Mouse (Mus musculus) forelimb bud, embryonic 11.5 days (tissue): ENCODE measurements at regions not wholly inside any gene's neighbourhood (a gene's known extent, or its start where the extent isn't known, plus 50 kb on each side); places are given as distances from the start of the nearest gene placed in this dataset.

Experiments used
- DNase-seq: peaks from one replicate; pipeline ENCODE4 v3.0.0-alpha.2; 2012; ENCODE audit warnings: low read depth, low spot score

- no peak for DNase-seq
Measured at GRCm38 (mm10) chr16:78156876-78157232, 144.4 kb upstream of the Cxadr start.

DNA sequence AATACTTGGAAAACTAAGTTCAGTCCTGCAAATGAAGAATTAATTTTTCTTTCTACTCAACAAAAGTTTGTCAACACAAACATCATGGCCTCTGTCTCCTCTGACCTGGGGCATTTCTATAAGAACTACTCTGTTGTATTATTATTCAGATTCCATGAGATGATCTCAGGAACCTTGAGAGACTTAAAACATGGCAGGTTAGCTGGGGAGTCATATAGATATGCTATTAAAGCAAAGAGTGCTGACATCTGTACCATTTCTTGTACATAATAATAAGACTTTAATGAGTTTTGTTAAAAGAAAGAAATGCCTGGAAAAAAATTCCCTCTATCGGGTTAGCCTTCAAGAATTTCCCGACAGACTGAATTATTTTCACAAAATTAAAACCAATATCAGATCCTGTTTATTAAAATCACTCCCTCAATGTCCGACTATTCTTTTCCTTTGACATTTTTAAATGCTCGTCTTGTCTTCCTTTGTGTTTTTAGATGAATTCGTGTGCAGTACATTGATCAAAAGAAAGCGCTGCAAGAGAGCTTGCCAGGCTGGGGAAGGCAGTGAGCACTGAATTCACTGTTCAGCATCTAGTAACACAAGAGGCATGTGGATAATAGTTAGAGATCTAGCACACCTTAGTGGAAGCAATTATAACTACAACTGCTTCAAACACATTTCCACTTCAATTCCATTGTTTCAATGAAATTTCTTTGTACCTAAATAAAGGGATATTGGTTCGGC is 145.0 kb upstream of the Cxadr start:
- peak; percentile 57 for DNase-seq

GRCm38 (mm10) chr16:78153899-78154605 is 147.2 kb upstream of the Cxadr start:
- no peak for DNase-seq

DNA sequence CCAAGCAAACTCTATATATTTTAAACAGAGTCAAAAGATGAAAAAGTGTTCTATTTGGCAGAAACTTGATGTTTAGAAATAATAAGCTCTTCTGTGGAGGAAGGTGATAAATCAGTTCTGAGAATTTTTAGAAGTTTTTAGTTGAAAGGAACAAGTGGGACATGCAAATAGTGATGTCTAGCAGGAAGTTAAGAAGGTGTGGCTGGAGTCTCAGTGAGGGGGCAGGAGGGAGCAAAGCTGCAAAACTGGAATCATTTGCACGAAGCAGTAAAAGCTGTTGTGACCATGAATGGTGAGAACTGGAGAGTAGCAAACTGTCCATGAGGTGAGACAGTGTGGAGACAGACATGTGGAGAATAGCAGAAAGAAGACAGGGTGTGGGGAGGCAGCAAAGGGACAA is 157.1 kb upstream of the Cxadr start:
- no peak for DNase-seq

- DNase-seq = no peak
Measured at GRCm38 (mm10) chr16:78135501-78135900, 165.8 kb upstream of the Cxadr start.

GRCm38 (mm10) chr16:78134531-78134930 is 166.8 kb upstream of the Cxadr start:
- no peak for DNase-seq

DNA sequence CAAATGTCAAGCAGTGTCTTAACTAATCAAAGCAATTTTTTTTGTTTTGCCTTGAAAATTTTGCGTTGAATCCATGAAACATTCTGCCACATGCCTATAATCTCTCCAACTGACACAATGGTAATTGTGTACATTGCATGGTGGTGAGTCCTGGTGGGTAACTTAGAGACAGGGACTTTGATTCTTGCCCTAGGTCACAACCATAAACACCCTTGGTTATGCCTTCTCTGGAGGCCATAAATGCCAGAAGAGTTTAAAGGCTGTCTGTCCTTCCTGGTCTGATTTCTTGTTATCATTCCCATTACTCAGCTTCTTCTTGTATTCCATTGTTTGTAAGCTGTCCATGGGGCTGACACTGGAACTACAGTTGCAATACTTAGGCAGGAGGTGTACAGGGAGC is 179.6 kb upstream of the Cxadr start:
- no peak for DNase-seq

DNA sequence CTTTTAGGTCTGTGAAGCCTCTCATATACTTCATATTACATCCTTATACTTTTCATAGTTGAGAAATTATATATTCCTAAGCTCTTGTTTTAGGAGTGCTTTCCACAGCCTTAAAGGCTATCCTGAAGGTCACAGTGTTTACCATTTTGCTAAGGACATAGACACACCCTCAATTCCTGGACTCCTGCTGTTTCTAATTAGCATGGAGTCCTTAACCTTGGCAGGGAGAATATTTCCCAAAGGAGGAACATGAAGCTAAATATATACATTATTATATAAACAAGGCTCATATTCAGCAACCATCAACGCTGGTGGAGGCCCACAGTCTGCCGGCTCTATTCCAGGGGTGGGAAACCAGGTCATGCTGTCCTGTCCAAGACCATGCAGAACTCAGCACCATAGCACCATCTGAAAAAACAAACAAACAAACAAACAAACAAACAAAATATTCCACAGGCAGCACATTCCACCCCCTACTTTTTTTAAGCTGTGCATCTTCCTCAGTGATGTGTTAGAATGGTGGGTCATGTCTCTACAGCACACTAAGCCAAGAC is 180.9 kb upstream of the Cxadr start:
- DNase-seq = no peak

DNA sequence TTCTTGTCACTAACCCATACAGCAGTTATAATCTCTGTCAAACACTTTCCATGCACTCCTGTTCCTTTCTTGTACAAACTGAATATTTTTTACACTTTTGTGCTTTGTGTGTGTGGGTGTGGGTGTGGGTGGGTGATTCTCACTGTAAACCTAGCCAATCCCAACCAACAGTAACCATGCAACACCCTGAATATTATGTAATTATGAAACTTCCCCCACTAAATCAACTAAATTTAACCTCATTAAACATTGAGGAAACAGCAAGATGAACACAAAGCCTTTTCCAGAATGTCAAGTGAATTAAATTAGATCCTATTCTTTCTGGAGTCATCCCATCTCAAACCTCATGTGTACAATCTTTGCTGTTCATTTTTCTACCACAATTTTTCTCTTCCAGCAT is 197.0 kb upstream of the Cxadr start:
- no peak for DNase-seq

GRCm38 (mm10) chr16:78101415-78102326 is 199.6 kb upstream of the Cxadr start:
- DNase-seq = no peak

- no peak for DNase-seq
Measured at GRCm38 (mm10) chr16:78099842-78100241, 201.4 kb upstream of the Cxadr start.

GRCm38 (mm10) chr16:78099114-78099513 is 202.2 kb upstream of the Cxadr start:
- DNase-seq = no peak

DNA sequence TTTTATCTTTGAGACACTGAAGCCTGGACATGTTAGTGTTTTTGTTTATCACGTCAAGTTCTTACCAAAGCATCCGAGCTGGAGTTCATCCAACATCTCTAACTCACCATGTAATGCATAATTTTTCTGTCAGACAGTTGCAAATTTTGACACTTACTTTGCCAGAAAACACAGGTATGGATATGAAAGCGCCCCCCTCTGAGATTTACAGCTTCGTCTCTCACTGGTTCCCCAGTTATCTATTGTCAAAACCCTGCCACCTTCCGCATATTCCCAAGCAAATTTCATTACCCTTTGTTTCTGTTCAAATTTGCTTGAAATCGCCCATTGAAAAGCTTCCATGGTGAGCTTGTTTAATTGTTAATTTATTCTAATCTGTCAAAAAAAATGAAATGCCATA is 202.7 kb upstream of the Cxadr start:
- DNase-seq = no peak

GRCm38 (mm10) chr16:78096571-78096970 is 204.7 kb upstream of the Cxadr start:
- DNase-seq = no peak

GRCm38 (mm10) chr16:78090155-78090554 is 211.1 kb upstream of the Cxadr start:
- DNase-seq = no peak

DNA sequence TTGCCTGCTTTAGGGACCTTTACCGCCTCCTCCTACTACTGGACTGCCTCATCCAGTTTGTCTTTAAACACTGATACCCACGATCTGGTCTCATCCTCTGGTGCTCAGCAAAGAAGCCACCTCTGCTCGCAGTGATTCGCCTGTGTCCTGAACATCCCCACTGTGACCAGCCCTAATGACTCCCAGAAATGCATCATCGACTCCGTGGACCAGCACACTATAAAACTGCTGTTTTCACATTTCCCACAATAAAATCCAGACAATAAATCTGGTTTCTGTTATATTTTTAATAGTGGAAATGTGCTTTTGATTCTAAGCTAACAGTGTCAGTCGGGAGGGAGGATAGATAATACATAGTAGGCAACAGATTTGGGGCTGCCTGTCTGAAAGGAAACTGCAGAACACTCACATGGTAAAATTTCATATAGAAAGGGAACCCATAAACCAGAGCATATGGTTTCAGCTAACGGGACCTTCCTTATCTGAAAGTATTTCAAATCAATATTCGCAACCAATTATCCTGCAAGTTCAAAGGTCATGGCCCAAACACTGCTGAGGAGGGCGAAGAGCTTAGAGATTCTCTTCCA is 233.7 kb upstream of the Cxadr start:
- peak; percentile 10 for DNase-seq

DNA sequence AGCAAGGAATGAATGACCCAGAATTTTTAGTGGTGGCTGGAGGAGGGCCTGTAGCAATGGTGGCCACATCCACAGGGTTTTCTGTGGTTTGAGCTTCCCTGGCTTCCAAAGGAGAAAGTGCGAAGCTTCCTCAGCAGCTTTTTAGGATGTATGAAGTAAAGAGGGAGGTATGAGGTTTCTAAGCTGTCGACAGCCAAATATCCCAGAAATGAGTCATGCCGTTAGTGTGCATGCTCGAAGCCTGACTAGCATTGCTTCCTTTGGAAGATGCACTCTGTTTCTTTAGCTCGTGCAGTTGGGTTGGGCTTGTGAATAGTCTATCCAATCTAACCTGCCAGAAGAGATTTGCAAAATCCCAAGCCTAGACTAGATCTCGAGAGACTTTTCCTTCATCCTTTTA is 240.8 kb upstream of the Cxadr start:
- no peak for DNase-seq

DNA sequence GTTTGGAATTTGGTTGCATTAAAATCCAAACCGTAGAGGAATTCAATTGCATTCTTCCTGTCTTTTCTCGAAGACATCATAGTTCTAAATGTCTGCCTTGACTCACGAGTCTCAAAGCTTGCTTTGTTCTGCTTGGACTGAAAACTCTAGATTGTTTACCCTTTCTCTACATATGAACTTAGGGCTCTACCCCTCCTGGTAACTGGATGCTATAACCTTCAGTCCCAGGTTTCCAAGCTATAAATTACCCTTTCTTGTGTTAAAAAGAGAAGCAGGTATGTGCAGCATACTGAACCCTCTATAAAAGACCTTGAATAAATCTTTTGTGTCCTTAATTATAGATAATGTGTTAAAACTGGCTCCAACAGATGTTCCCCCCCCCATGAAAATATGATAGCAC is 243.7 kb upstream of the Cxadr start:
- peak; percentile 69 for DNase-seq

GRCm38 (mm10) chr16:78052133-78052532 is 249.2 kb upstream of the Cxadr start:
- no peak for DNase-seq

- DNase-seq = peak; percentile 17
Measured at GRCm38 (mm10) chr16:78040149-78040920, 261.0 kb upstream of the Cxadr start.
